Comparison of ENCODE assay signal across 18 mouse cellular contexts in the genomic region with DNA sequence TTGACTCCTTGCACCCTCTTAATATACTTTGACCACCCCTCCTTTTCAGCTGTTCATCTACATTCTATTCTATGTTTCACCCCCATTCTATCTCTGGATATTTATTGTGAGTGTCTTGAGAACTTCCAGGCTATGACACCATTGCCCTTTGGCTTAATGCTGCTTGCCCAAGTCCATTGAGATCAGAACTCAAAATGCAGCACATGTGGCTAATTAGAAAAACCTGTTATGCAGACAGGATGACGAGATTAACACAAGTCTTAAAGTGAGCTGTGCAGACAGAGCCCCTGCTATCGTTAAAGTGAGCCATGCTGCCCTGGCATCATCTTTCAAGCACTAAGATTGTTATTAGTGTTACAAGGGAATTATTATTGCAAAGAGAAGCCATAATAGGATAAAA.
A peak's percentile ranks its signal among the peaks of the same experiment; 100 is the strongest.
DNase-seq lines count a peak whose midpoint lies in the region.
"Had no signal": no experiment of that assay in that cellular context is flagged by ENCODE, and none has a peak within 500 bp of the region (broad histone marks: within the 10 kb centered on the region; RNA-seq: fewer than 3 reads in every experiment).

No protein-coding gene starts in this region.

- DNase-seq in embryo, embryonic 10 days (ENCODE audit: low spot score) = peak; percentile 70
- DNase-seq in embryo, embryonic 9.5 days (ENCODE audit: extremely low spot score) = peak; percentile 37
- peak; percentile 67 for DNase-seq in forelimb bud, embryonic 11.5 days (ENCODE audit: low read depth, low spot score)
- DNase-seq in mesoderm, embryonic 11.5 days (ENCODE audit: low read depth, low spot score) = peak; percentile 40
- DNase-seq in adrenal gland, postnatal 14 days = no peak
- DNase-seq in left cerebral cortex, adult 11 months (ENCODE audit: low spot score) = no peak
- no peak for DNase-seq in thymus, postnatal 0 days (ENCODE audit: low spot score)
- DNase-seq: adrenal gland, adult 2 months; adrenal gland, postnatal 25 days; B cell, adult 2 months; cerebellum, adult 18-20 months; cerebellum, adult 9-10 months; cerebellum, postnatal 14 days; forebrain, postnatal 0 days; gastrocnemius, postnatal 36 days; heart, adult 2 months; heart, postnatal 14 days; heart, postnatal 4 days had no signal

Comparison
In these comparisons a context has a peak if more than half of its experiments do, and no peak if none do; other contexts are left out.
1. DNase-seq: peak in embryo, embryonic 10 days (single experiment), embryo, embryonic 9.5 days (single experiment), forelimb bud, embryonic 11.5 days (single experiment) and mesoderm, embryonic 11.5 days (single experiment); none in adrenal gland, postnatal 14 days (single experiment), left cerebral cortex, adult 11 months (single experiment) and thymus, postnatal 0 days (single experiment).